Comparison of ENCODE assay signal across 8 mouse cellular contexts in genomic region chr2:82052338-82053184, GRCm38 (mm10). TPM values are rescaled to one million over a fixed set of nuclear protein-coding genes. Genes with fewer than 3 reads are reported as not detected.
A peak's percentile ranks its signal among the peaks of the same experiment; 100 is the strongest.
DNase-seq lines count a peak whose midpoint lies in the region; ATAC-seq lines count a peak whose summit lies in the region.

No protein-coding gene starts in this region.

- peaks cover 8% of the 10 kb centered on the region; the same call in 1 of the 2 replicates for H3K4me1 ChIP-seq in lung, embryonic 16.5 days (replicated peaks; ENCODE audit: control insufficient read depth, insufficient read depth, low read length)
- H3K4me1 ChIP-seq in hindbrain, embryonic 13.5 days (replicated peaks) = peaks cover 17% of the 10 kb centered on the region
- peaks cover 12% of the 10 kb centered on the region; the same call in 1 of the 2 replicates for H3K4me1 ChIP-seq in limb, embryonic 13.5 days

- H3K9ac ChIP-seq in lung, embryonic 16.5 days (ENCODE audit: low read length) = peak overlapping the region; percentile 55
- H3K9ac ChIP-seq in hindbrain, embryonic 13.5 days = peak overlapping the region; percentile 90
- H3K9ac ChIP-seq in limb, embryonic 13.5 days = peak overlapping the region; percentile 65

- 5% methylated on average over 34 of the region's 34 CpGs for WGBS in lung, embryonic 16.5 days
- 3% methylated on average over 34 of the region's 34 CpGs for WGBS in hindbrain, embryonic 13.5 days
- 3% methylated on average over 33 of the region's 34 CpGs for WGBS in limb, embryonic 13.5 days

- peak overlapping the region; percentile 99 for H3K4me2 ChIP-seq in lung, embryonic 16.5 days (ENCODE audit: low read depth, low read length)
- peak overlapping the region; percentile 73 for H3K4me2 ChIP-seq in hindbrain, embryonic 13.5 days
- H3K4me2 ChIP-seq in limb, embryonic 13.5 days (replicated peaks) = peak overlapping the region; percentile 99

- H3K9me3 ChIP-seq in lung, embryonic 16.5 days (ENCODE audit: control insufficient read depth, low read length) = no peaks in the 10 kb centered on the region
- no peaks in the 10 kb centered on the region for H3K9me3 ChIP-seq in hindbrain, embryonic 13.5 days
- H3K9me3 ChIP-seq in limb, embryonic 13.5 days = no peaks in the 10 kb centered on the region

- no peak overlapping the region for H3K27ac ChIP-seq in lung, embryonic 16.5 days (ENCODE audit: low read length)
- peak overlapping the region; percentile 96 for H3K27ac ChIP-seq in hindbrain, embryonic 13.5 days
- no peak overlapping the region for H3K27ac ChIP-seq in limb, embryonic 13.5 days

- peak overlapping the region; percentile 61 for H3K4me3 ChIP-seq in lung, embryonic 16.5 days (ENCODE audit: low read length)
- H3K4me3 ChIP-seq in hindbrain, embryonic 13.5 days = peak overlapping the region; percentile 82
- H3K4me3 ChIP-seq in limb, embryonic 13.5 days = peak overlapping the region; percentile 69

- no peak for ATAC-seq in lung, embryonic 16.5 days (ENCODE audit: low read depth)
- ATAC-seq in hindbrain, embryonic 13.5 days (ENCODE audit: low FRiP score) = peak; percentile 82
- peak; percentile 17; the same call in 1 of the 2 replicates for ATAC-seq in limb, embryonic 13.5 days (ENCODE audit: low FRiP score, low read depth)

- DNase-seq in lung, postnatal 36 days = no peak
- peak; percentile 40 for DNase-seq in embryo, embryonic 10.5 days (ENCODE audit: low spot score)
- DNase-seq in retina, postnatal 1 day = peak; percentile 67
- no peak for DNase-seq in adrenal gland, adult 18-20 months (ENCODE audit: low spot score in 2 of 2)
- DNase-seq in adrenal gland, postnatal 14 days = no peak

- no peaks in the 10 kb centered on the region for H3K36me3 ChIP-seq in lung, embryonic 16.5 days (ENCODE audit: control insufficient read depth, insufficient read depth, low read length)
- no peaks in the 10 kb centered on the region for H3K36me3 ChIP-seq in hindbrain, embryonic 13.5 days
- H3K36me3 ChIP-seq in limb, embryonic 13.5 days = no peaks in the 10 kb centered on the region

- H3K27me3 ChIP-seq in lung, embryonic 16.5 days (ENCODE audit: control insufficient read depth, insufficient read depth, low read depth, low read length) = peaks cover 28% of the 10 kb centered on the region
- H3K27me3 ChIP-seq in hindbrain, embryonic 13.5 days = no peaks in the 10 kb centered on the region
- peaks cover 48% of the 10 kb centered on the region for H3K27me3 ChIP-seq in limb, embryonic 13.5 days

RNA-seq across cellular contexts. Expression of gene Zfp804a, which starts 0.5 kb away (rescaled TPM):
- polyA plus RNA-seq in lung, embryonic 16.5 days (2015; fragmentation: Nextera tagmentation; extraction: Ambion mirVana) = 0.11 and 0.23 TPM in 2 replicates
- 11.4 and 11.9 TPM in 2 replicates for polyA plus RNA-seq in hindbrain, embryonic 13.5 days (2015; fragmentation: Nextera tagmentation; extraction: Ambion mirVana)
- polyA plus RNA-seq in limb, embryonic 13.5 days (2015; fragmentation: Nextera tagmentation; extraction: Ambion mirVana) = 0.29 and 0.39 TPM in 2 replicates
- total RNA-seq in adrenal gland, adult 18-20 months (2021) = under 1 TPM; 0.48 to 0.53 TPM
- total RNA-seq in adrenal gland, postnatal 14 days (2021) = 0.59 and 0.83 TPM in 2 replicates

Comparison
In these comparisons a context has a peak if more than half of its experiments do, and no peak if none do; other contexts are left out.
1. DNase-seq: peak in embryo, embryonic 10.5 days (single experiment) and retina, postnatal 1 day (single experiment); none in lung, postnatal 36 days (single experiment), adrenal gland, adult 18-20 months (0 of 2) and adrenal gland, postnatal 14 days (single experiment).
2. Peak in every context shown above with its lines, with median percentiles within 50 percentile points of each other: H3K4me2 ChIP-seq, H3K4me3 ChIP-seq and H3K9ac ChIP-seq.